ENCODE assay signal across 7 mouse cellular contexts in the genomic region with DNA sequence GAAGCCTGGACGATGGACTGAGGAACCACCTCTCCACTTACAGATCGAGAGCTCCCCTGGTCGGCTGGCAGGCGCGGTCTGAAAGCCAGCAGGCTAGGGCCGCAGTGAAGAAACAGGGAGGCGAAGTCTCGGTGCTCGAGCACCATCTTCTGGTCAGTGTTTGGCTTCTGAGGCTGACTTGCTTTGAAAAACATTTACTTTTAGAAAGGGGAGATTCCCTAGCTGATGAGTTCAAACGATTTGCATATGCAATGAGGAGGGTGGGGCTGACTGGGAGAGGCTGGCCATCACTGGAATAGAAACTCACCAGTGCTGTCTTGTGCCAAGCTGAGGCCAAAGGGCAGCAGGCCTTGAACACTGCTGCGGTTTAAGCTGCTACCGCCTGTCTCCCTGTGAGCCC. TPM values are rescaled to one million over a fixed set of nuclear protein-coding genes. Genes with fewer than 3 reads are reported as not detected.
DNase-seq lines count a peak whose midpoint lies in the region; ATAC-seq lines count a peak whose summit lies in the region.

No protein-coding gene starts in this region.

- no peak overlapping the region for H3K9ac ChIP-seq in forebrain, embryonic 14.5 days (ENCODE audit: low read length)
- H3K9ac ChIP-seq in liver, embryonic 12.5 days = no peak overlapping the region
- H3K9ac ChIP-seq in neural tube, embryonic 13.5 days = no peak overlapping the region; the same call in 1 of the 2 replicates

- H3K9me3 ChIP-seq in forebrain, embryonic 14.5 days (replicated peaks; ENCODE audit: control insufficient read depth, low read length) = no peaks in the 10 kb centered on the region
- H3K9me3 ChIP-seq in liver, embryonic 12.5 days (replicated peaks) = no peaks in the 10 kb centered on the region
- H3K9me3 ChIP-seq in neural tube, embryonic 13.5 days = no peaks in the 10 kb centered on the region

- no peaks in the 10 kb centered on the region for H3K36me3 ChIP-seq in forebrain, embryonic 14.5 days (ENCODE audit: control insufficient read depth, insufficient read depth, low read length)
- H3K36me3 ChIP-seq in liver, embryonic 12.5 days = peaks cover 19% of the 10 kb centered on the region
- 0 out of 2 replicates have a peak, but pooled peaks cover 10% of the 10 kb centered on the region for H3K36me3 ChIP-seq in neural tube, embryonic 13.5 days

- peak; percentile 88 for DNase-seq in ZHBTc4 (ENCODE audit: low read depth, low spot score)
- DNase-seq in brain, embryonic 18.5 days (ENCODE audit: low read depth, low spot score) = peak; percentile 50
- peak; percentile 78 for DNase-seq in forebrain, embryonic 14.5 days (ENCODE audit: low spot score)
- peak; percentile 93 for DNase-seq in kidney, adult 9 months
- DNase-seq in thymus, adult 18-20 months = no peak

- 0 out of 2 replicates have a peak, but pooled peaks cover 3% of the 10 kb centered on the region for H3K4me1 ChIP-seq in forebrain, embryonic 14.5 days (ENCODE audit: control insufficient read depth, insufficient read depth, low read length)
- H3K4me1 ChIP-seq in liver, embryonic 12.5 days = no peaks in the 10 kb centered on the region
- peaks cover 33% of the 10 kb centered on the region for H3K4me1 ChIP-seq in neural tube, embryonic 13.5 days (replicated peaks)

- H3K4me3 ChIP-seq in forebrain, embryonic 14.5 days (ENCODE audit: low read depth, low read length) = no peak overlapping the region
- H3K4me3 ChIP-seq in liver, embryonic 12.5 days = no peak overlapping the region
- H3K4me3 ChIP-seq in neural tube, embryonic 13.5 days = no peak overlapping the region

- H3K27me3 ChIP-seq in forebrain, embryonic 14.5 days (replicated peaks; ENCODE audit: control insufficient read depth, insufficient read depth, low read length) = no peaks in the 10 kb centered on the region
- peaks cover 21% of the 10 kb centered on the region for H3K27me3 ChIP-seq in liver, embryonic 12.5 days (replicated peaks)
- peaks cover 3% of the 10 kb centered on the region; the same call in 1 of the 2 replicates for H3K27me3 ChIP-seq in neural tube, embryonic 13.5 days

- peak; percentile 63; the same call in 1 of the 2 replicates for ATAC-seq in forebrain, embryonic 14.5 days
- peak; percentile 36; the same call in 1 of the 2 replicates for ATAC-seq in liver, embryonic 12.5 days
- peak; percentile 85 for ATAC-seq in neural tube, embryonic 13.5 days (ENCODE audit: low read depth)

- H3K4me2 ChIP-seq in forebrain, embryonic 14.5 days (ENCODE audit: low read length) = no peak overlapping the region
- H3K4me2 ChIP-seq in liver, embryonic 12.5 days = no peak overlapping the region
- no peak overlapping the region for H3K4me2 ChIP-seq in neural tube, embryonic 13.5 days

- 9% methylated on average over 12 of the region's 12 CpGs for WGBS in forebrain, embryonic 14.5 days
- 41% methylated on average over 12 of the region's 12 CpGs for WGBS in liver, embryonic 12.5 days (ENCODE audit: insufficient replicate concordance)
- 5% methylated on average over 12 of the region's 12 CpGs for WGBS in neural tube, embryonic 13.5 days

- H3K27ac ChIP-seq in forebrain, embryonic 14.5 days (ENCODE audit: low read depth, low read length) = 0 out of 2 replicates have a peak overlapping the region, but pooled peaks have one; percentile 36
- H3K27ac ChIP-seq in liver, embryonic 12.5 days = no peak overlapping the region
- H3K27ac ChIP-seq in neural tube, embryonic 13.5 days (replicated peaks) = no peak overlapping the region

RNA-seq across cellular contexts. Expression of gene Epha8, which starts 24.7 kb away (rescaled TPM):
- polyA plus RNA-seq in forebrain, embryonic 14.5 days (2014; fragmentation: Nextera tagmentation; extraction: Ambion mirVana) = 1.9 and 3.1 TPM in 2 replicates
- 0.06 and 0.11 TPM in 2 replicates for polyA plus RNA-seq in liver, embryonic 12.5 days (2016; fragmentation: Nextera tagmentation; extraction: Ambion mirVana)
- polyA plus RNA-seq in neural tube, embryonic 13.5 days (2015; fragmentation: Nextera tagmentation; extraction: Ambion mirVana) = 8.0 and 9.1 TPM in 2 replicates

Comparison
In these comparisons a context has a peak if more than half of its experiments do, and no peak if none do; other contexts are left out.
1. DNase-seq: peak in ZHBTc4 (single experiment), brain, embryonic 18.5 days (single experiment), forebrain, embryonic 14.5 days (single experiment) and kidney, adult 9 months (single experiment); none in thymus, adult 18-20 months (0 of 2).
2. Peak in every context shown above with its lines, with median percentiles within 50 percentile points of each other: ATAC-seq.